Mouse (Mus musculus): ENCODE data around the gene Pcbp3.

The Pcbp3 gene

DNA sequence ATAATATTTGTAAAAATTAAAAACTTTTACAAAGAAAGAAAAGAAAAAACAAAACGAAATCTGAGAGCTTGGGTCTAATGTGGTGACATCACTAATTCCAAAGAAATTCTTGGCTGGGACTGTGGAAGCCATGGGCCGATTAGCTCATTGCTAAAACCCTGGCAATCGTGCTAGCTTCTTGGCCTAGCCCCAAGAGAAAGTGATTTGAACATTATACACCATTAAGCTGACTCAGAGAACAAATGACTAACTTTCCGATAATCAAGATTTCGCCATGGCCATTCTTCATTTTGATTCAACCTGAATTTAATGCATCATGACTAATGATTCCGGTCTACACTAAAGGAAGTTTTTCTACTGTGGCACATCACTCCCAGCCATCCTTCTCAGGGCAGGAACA lies 30.6 kb downstream of the Pcbp3 start:
- no peak for DNase-seq (ENCODE audit: low spot score in 2 of 2)

DNA sequence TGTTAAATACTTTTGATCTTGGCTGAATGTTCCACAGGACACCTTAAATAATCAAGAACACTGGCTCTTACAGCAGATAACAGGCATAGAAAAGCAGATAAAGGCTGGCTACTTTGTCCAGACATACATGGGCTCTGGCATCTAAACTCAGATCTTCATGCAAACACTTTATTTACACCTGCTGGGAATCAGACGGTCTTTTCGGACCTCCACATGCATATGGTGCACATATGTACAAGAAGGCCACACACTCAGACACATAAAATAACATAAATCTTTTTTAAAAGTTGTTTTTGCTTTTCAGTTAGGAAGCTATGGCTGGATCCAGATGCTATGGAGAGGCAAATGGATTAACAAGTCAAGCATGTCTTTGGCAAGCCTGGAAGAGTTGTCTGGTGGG lies 37.2 kb downstream of the Pcbp3 start:
- no peak for DNase-seq (ENCODE audit: low spot score in 2 of 2)

DNA sequence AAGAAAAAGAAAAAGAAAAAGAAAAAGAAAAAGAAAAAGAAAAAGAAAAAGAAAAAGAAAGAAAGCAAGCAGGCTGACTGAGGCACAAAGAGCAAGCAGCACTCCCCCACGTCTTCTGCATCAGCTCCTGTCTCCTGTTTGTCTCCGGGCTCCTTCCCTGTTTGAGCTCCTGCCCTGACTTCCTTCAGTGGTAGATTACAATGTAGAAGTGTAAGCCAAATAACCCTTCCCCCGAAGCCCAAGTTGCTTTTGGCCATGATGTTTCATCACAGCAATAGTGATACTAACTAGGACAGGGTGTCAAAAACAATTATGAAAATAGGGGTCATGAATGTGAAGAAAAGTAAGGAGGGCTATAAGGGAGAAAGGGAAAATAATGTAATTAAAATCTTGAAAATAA lies 43.6 kb downstream of the Pcbp3 start:
- DNase-seq (ENCODE audit: low spot score in 2 of 2), result no peak

DNA sequence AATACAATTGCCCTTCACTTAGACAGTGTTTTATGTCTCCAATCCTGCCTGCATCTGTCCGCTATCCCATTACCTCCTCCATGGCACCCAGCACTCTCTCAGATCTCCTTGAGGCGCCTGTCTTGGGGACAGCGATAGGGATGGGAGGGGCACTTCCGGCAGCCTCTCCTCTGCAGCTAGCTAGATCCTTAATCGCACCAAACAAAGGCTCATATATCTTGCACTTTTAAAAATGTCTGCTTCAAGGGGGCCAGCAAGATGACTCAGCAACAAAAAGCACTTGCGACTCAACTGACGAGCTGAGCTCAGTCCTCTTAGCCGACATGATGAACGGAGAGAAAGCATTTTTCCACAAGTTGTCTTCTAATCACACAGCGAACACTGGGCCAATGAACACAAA lies 55.3 kb downstream of the Pcbp3 start:
- no peak for DNase-seq (ENCODE audit: low spot score in 2 of 2)

DNA sequence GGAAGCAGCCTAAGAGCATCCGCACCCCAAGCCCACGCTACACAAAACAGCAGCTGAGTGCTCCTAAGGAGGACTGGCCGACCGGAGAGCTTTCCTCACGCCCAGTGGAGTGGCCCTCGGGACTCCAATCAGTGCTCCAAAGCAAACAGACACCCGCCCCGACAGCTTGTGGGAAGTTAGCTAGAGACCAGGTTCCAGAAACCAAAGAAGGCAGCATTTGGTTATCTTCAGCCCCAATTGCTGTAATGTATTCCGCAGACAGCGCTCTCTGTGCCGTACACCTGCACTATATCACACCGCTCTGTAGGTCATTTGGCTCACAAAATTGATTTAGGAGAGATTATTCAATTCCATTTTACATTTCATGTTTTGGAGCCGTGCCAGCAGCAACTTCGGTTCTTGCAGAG lies 55.7 kb downstream of the Pcbp3 start:
- no peak for DNase-seq (ENCODE audit: low spot score in 2 of 2)

DNA sequence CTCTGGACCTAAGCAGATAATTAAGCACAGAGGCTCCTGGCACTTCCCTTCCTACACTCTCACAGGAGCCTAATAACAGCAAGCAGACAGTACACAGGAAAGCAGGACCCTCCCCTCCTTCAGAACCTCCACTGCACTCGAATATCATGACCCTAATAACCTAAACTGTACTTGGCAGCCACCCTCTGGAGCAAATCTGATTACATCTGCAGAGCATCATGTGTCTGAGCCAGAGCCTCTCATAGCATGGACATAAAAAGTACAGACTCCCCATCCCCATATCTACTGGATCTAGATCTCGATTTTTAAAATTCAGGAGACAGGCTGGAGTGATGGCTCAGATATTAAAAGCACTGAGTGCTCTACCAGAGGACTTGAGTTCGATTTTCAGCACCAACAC lies 58.0 kb downstream of the Pcbp3 start:
- no peak for DNase-seq (ENCODE audit: low spot score in 2 of 2)

DNA sequence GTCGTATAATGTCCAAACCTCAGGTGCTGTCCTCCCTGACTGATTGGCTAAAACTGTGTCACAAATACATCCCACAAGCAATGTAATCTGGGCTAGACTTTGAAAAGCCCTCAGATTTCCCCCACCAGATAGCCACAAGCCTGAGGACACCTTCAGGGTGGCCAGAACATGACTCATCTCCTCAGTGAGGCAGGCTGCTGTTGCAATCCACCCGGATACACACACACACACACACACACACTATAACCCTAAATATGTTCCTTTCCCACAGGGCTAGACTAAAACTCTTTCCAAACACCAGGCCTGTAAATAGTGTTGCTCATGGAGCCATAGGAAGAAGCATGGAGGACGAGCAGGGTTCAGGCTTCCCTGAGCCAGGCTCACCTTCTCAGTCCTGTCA lies 58.6 kb downstream of the Pcbp3 start:
- no peak for DNase-seq (ENCODE audit: low spot score in 2 of 2)

DNA sequence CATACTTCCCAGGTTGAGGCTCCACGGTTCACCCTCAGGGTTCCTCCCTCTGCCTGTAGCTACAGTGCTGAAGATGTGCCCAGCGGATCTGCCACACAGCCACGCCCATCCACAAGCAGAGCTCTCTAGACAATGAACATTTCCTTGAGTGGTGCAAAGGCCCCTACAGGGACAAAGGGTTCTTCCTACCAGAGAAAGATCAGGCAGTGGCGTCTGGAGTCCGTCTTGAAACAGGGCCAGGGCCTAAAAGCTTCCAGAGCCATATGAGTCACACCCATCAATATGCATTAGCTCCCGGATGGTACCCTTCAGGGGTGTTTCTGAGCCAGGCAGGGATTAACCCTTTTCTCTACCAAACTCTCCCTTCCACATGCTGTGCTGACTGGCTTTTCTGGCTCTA lies 59.1 kb downstream of the Pcbp3 start:
- DNase-seq (ENCODE audit: low spot score in 2 of 2), result no peak

DNA sequence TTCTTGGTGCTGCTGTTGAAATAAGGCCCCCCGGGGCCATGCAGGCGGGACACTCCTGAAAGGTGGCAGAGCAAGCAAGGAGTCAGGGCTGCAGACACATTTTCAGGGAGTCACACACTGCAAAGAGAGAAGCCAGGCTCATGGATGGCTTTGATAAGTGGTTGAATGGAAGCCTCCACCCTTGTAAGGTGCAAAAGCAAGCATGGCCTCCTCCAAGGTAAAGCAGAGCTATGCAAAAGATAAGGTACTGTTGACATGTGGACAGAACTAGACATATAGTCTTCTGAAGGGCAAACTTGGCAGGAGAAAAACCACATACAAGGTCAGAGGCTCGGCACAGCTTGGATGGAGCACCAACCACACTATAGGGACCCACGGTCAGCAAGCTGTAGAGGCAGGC lies 63.3 kb downstream of the Pcbp3 start:
- no peak for DNase-seq (ENCODE audit: low spot score in 2 of 2)

DNA sequence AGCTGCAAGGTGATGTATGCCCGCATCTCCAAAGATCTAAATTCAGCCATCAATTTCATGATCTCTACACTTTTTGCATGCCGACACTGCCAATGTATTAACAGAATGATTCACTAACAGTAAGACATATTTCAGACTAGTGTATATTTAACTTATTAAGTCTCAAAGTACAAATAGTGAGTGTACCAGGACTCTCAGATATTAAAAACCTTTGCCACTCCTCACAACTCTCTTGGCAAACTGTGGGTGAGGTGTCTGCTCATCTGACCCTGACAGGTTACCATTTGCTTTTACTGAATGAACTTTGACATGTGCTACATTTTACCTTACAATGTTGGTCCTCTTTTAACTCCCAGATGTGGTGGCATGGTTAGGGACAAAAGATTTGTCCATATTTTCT lies 70.2 kb downstream of the Pcbp3 start:
- DNase-seq (ENCODE audit: low spot score in 2 of 2), result no peak

DNA sequence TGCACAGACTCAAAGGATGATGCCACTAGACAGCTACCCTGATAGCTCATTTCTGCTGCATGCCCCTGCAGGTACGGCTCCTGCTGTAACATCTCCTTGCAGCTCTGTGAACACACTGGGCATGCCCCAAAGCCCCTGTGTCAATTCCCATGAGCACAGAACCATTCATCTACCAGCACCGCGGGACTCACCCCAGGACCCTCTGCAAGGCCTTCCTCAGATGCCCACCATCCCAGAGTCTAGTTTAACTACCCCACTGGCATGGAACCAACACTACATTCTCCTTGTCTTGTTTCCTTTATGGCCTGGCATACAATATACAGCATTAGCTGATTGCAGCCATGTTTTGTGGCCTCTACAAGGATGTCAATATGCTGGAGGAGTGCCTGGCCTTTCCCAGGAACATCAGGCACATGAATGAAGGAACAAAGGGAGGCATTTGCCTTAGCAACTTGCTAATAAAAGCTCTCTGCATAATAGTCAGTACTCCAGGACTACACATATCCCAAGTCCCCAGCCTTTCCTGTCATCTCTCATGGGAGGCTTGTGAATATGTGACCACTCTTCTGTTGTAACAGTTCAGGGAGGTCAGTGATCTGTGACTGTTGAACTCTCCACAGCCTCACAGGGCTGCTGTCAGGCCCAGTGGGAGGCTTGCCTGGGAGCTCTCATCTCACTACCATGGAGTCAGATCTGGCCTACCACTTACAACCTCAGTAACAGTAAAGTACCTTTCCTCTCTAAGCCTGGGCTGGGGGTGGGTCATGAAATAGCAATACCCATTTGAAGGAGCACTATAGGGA lies 78.0 kb downstream of the Pcbp3 start:
- no peak for DNase-seq (ENCODE audit: low spot score in 2 of 2)

DNA sequence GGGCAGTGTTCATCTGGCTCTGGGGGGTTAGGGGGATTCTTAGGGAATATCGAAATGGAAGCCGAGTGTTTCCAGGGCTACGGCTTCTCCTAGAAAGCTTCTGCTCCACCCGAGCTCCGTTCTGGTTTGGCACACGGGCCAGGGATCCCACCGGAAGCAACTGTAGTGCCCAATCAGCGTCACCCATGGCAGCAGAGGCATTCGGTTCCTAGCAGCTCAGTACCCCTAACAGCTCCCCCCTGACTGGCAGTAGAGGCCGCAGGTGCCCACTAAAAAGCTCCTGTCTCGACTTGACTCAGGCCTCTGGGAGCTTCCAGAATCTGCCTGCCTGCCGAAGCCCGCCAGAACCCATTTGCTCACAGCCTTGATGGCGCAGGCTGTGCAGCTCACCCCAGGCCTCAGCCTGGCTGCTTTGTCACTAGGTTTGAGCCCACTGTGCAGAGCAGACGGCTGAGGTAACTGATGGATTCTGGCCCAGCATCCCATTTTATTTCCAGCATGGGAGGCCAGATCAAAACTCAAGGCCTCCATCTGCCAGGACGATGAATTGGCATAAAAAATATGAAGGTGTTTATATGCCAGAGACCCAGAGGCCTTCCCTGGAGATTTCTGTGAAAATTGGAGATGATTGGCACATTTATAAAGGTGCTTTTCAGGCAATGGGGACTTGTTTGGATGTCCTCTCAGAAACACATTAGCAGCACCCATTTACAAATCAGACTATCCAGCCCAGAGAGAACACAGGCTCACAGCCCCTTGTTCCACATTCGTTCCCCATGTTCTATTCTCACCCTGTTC lies 78.8 kb downstream of the Pcbp3 start:
- DNase-seq (ENCODE audit: low spot score in 2 of 2), result no peak

DNA sequence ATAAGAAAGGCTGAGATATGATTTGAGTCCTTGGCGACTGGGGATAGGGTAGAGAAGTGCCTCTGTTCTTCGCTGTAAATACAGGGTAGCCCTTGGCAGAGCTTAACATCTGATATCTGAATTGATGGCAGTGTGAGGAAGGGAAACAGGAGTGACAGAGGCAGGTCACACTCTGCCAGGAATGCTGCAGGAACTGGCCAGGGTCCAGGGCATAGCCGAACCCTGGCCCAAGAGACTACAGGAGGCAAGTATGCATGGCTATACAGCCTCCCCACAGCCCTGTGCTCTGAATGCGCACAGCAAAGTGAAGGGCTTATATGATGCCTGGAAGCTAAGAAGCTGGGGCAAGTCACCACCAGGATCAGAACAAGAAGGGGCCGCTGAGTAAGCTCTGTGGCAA lies 79.8 kb downstream of the Pcbp3 start:
- DNase-seq (ENCODE audit: low spot score in 2 of 2), result no peak

DNA sequence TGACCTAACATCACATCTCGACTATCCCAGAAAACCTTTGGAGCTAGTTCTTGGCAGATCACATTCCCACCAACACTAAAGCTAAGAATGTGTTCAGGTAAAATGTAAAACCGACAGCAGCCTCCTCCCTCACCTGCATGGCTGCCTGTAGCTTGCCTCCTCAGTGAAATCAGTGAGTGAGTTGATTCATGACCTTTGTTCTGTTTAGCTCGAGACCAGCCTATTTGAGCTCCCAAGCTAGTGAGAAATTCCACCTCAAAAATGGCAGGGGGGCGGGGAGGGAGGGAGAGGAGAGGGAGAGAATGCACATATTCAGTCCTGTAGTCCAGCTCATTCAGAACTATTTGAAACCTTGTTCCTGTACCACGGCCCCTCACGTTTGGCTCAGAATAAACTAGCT lies 86.4 kb downstream of the Pcbp3 start:
- no peak for DNase-seq (ENCODE audit: low spot score in 2 of 2)

DNA sequence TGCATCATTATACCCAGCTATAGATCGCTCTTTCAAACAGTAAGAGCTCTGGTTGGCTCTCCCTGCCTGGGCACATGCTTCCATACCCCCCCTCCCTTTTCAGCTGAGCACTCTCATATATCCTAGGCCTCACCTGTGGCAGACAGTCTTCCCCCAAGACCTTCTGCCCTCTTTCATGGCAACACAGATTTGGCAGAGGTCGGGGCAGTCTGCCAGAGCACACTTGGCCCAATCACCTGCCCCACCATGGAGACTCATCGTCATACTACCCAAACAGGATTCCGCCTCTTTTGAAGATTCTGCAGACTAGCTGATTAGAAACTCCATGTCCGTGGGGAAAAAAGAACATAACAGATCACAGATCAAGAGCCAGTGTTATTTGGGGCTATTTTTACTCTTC lies 86.8 kb downstream of the Pcbp3 start:
- no peak for DNase-seq (ENCODE audit: low spot score in 2 of 2)

DNA sequence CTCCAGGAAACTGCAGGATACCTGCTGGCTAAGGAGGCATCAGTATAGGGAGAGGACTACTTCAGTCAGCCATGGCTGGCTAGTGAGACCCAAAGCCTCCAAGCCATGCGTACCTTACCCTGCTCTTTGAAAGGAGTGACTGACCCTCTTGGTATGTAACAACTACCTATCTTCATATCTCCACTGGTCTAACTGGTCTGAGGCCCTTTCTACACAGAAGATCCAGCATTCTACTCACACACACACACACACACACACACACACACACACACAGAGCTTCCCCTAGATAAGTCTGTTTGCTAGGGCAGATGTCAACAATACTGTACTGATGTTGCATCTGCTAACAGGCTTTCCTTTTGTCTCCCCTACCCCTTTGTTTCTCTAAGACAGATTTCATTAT lies 87.3 kb downstream of the Pcbp3 start:
- DNase-seq (ENCODE audit: low spot score in 2 of 2), result no peak

DNA sequence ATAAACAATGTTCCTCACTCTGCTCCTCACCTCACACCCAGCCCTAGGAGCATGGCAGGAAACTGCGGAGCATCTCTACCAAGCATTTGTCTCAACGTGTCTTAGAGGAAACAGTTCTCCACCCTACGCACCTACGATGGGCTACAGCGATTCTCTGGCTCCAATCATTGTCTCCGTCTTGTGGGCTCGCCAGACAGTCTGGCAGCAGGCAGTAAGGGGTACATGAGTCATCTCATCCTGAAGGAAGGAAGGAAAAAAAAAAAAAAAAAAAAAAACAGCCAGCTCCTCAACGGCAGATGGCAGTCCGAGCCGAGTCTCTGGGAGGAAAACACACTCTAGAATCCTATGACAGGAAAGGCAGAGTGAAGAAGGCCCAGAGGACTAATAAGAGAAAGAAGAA lies 87.7 kb downstream of the Pcbp3 start:
- DNase-seq (ENCODE audit: low spot score in 2 of 2), result peak; percentile 44 to 45

DNA sequence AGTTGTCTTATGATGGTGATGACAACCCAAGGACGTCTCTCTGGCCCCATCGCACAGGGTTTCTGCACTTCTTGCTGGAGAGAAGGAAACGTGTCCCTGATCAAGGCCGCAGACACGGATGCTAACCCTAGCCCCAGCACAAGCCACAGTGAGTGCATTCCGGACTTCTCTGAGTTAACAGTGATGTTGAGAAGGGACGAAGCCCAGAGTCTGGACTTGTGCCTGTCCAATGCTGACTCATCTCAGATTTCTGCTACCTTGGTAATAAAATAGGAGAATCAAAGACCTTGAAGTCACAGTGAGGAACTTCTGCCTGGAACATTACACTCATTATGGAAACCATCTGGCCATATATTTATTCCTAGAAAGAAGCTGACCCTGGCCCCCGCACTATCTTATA lies 89.0 kb downstream of the Pcbp3 start:
- no peak for DNase-seq (ENCODE audit: low spot score in 2 of 2)

DNA sequence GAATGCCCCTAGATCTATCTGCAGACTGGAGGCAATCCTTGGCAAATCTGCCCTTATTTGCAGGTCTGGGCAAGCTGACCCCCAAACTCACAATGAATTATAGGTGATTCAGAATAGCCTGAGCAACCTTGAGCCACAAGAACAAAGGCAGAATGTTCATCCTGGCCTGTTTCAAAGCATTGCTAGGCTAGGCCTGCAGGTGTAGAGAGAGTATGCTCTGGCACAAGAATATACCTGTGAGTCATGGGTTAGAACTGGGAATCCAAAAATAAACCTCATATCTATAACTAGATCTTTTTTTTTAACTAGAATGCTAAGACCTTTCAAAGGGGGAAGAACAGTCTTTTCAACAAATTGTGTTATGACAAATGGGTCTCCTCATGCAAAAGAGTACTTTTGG lies 95.8 kb downstream of the Pcbp3 start:
- DNase-seq (ENCODE audit: low spot score in 2 of 2), result no peak

DNA sequence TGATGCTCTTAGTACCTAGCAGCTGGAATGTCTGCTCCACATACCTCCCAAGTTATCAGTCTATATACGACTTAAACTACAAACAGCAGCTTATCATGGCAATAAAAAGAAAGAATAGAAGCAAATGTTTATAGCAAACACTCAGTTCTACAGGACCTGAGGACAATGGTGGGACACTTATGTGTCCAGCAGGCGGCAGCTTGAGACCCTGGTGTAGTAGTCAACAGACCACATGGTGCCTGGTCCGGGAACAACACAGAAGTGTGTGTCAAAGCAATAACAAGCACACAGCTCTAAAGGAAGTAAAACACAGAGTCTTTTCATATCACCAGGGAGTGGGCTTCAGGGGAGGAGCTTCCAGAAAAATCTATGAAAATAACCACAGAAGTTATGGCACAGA lies 100.7 kb downstream of the Pcbp3 start:
- no peak for DNase-seq (ENCODE audit: low spot score in 2 of 2)

DNA sequence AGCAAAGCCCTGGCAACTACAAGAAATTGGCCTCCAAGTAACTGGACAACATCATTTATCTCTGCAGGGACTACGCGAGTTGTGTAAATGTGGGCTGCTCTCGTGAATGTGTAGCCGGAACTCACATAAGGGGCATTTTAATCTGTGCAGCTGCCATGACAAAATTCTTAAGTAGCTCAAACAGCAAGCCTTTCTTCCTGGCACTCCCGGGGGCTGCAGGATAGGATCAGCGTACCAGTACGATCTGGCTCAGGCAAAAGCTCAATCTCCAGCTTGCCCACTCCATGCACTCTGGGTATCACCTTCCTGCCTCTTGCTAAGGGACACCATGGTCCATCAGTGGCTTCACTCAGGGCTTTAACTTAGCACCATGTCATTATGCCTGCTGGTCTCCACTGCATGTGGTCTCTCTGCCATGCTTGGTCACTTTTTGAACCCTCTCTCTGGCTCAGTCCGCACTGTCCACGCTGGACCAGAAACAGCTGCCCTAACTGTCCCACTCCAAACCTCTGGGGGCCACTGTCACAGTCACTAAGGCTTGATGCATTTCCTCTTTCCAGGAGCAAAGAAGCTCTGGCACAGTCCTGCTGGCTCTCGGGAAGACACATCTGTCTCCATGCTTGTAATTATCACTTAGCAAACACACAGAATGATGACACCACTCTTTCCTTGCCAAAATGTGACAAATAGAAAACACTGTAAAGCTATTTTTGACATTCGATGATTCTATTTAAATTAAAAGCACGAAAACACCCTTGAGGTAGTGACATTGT lies 102.1 kb downstream of the Pcbp3 start:
- DNase-seq (ENCODE audit: low spot score in 2 of 2), result no peak

DNA sequence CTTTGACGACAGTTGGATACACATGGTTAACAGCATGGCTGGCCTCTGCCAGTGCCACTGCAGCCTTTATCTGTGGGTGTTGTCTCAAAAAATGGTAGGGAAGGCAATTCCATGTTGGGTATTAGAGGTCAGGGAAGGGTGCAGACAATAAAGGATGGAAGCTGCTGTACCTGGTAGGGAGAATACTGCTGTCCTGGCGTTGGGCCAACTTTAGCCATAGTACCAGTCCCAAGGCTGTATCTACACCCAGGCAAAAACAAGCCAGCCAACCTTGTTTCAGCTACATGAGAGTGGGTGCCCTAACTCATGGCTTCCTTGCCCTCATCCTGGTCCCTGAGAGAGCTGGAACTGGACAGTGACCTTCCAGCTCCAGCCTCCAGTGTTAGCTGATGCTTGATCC lies 103.8 kb downstream of the Pcbp3 start:
- no peak for DNase-seq (ENCODE audit: low spot score in 2 of 2)

DNA sequence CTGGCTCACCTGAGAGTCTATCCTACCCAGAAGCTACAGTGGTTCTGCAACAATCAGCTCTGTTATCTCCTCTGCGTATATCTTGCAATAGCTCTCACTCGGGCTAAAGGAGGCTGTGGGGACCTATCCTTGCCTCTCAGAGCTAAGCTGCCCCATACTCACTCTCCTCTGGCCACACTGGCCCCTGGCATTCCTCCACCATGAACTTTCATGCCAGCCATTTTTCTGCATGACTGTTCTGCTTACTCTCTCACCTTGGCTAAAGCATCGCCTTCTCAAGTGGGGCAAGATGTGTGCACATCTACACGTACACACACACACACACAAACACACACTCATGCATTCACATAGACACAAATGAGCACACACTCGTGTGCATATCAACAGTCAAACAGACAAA lies 115.2 kb downstream of the Pcbp3 start:
- DNase-seq (ENCODE audit: low spot score in 2 of 2), result no peak
